Mouse (Mus musculus): ENCODE measurements around the gene Fam110a. TPM values are rescaled to one million over a fixed set of nuclear protein-coding genes. Genes with fewer than 3 reads are reported as not detected.
"Not testable (repeated sequence)": the region's sequence is repeated elsewhere in the genome, so short reads cannot be mapped to it uniquely, and the experiment has no call there.

The Fam110a gene
- total RNA-seq, 2 experiments from 2014 or later = 7.5 to 8.9 TPM

GRCm38 (mm10) chr2:151998505-151998899, 18.5 kb upstream of the Fam110a start:
- DNase-seq (ENCODE audit: low spot score in 2 of 2) = no peak
- intact Hi-C loops (cut with DNase I) = no loop called here

GRCm38 (mm10) chr2:151997776-151998504, 17.9 kb upstream of the Fam110a start:
- intact Hi-C loops (cut with DNase I) = no loop called here
- no peak for DNase-seq (ENCODE audit: low spot score in 2 of 2)

DNA sequence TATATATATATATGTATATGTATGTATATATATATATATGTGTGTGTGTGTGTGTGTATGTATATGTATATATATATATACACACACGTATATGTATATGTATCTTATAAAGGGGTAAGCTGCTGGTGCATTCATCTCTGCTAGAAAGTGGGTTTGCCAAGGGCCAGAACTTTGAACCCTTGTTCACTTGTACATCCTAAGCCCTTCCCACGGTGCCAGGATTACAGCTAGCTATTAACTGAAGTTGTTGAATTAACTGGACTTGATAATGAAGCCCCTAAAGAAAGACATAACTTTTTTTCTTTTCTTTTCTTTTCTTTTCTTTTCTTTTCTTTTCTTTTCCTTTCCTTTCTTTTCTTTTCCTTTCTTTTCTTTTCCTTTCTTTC, 17.2 kb upstream of the Fam110a start:
- DNase-seq (ENCODE audit: low spot score in 2 of 2); intact Hi-C loops (cut with DNase I): not testable (repeated sequence)

DNA sequence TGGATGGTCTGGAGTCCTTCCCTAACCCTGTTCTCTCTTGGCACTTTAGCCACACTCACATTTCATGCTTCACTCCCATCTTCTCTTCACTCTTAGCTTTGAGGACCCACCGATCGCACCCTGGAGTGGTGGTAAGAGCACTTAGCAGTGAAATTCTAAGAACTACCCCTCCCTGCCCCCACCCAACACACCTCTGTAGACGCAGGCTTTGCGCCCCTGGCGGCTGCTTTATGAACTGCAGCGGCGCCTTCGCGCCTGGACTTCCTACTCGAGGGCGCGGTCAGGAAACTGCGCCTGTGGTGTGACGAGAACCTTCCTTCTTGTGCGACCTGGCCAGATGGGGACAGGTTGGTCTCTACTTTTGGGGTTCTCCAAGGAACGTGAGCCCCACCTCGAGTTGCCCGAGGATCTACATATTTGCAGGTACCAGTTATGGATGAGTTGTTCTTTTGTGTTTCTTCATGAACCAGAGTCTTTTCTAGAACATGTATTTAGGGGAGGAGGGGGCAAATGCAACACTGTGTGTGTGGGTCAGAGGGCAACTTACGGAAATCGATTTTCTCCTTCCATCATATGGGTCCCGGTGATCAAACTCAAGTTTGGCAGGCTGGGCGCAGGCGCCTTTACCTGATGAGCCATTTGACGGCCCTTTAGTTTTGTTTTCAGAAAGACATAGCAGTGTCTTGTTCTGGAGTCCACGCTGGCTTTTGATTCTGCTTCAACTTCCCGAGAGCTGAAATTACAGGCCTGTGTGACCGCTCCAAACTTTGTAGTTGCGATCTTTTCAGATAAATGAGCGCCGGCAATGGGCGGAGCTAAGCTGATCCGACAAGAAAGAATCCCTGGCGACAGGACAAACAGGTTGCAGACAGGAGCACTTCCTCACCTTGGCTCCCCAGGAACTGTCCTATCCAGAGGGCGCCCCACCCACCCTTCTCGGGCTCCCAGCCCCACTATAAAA, 16.5 kb upstream of the Fam110a start, which contains the start of gene Slc52a3:
Slc52a3 (plus strand) TSS at position 283 of the 961 bp plus-strand sequence.
- peak; percentile 72 to 78 for DNase-seq (ENCODE audit: low spot score in 2 of 2)
- intact Hi-C loops (cut with DNase I) = no loop called here

DNA sequence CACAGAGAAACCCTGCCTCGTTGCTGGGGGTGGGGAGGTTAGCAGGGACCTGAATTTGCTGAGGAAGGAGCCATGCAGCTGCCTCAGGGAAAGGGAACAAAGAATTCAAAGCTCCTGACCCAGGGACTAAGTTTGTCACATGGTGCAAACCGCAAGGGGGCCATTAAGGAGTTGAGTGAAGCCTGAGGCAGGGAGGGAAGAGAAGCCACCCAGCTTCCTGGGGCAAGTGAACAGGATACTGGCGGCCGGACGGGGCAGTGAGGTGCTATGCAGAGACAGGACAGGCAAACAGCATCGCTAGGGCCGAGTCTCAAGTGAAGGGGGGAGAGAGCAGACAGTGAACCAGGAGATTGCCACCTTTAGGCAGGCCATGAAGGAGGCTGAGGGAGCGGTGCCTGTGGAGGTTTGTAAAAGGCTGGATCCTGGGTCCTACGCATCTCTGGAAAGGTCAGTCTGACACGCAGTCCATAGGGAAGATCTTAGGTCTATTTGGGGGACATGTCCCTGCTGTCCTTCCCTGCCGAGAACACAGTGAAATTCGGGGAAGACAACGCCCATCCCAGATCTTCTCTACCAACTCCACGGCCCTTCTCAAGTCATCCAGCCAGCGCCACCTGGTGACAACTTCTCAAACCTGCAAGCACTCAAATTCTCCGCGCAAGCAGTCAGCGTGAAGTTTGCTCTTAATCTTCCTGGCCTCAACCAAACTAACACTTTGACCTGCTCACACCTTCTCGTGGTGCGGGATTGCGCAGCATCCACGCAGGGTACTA, 14.5 kb upstream of the Fam110a start:
- peak; percentile 55 to 78 for DNase-seq (ENCODE audit: low spot score in 2 of 2)
- intact Hi-C loops (cut with DNase I) = loop anchor here (1.0 to 5.0 kb wide), 3 partner anchors 52 to 247 kb away; no protein-coding TSS in a partner anchor

GRCm38 (mm10) chr2:151991446-151991845, 11.4 kb upstream of the Fam110a start:
- intact Hi-C loops (cut with DNase I) = loop anchor here (5.0 kb wide), 2 partner anchors 49 to 244 kb away; no protein-coding TSS in a partner anchor
- no peak for DNase-seq (ENCODE audit: low spot score in 2 of 2)

- no peak for DNase-seq (ENCODE audit: low spot score in 2 of 2)
- intact Hi-C loops (cut with DNase I) = loop anchor here (5.0 kb wide), 2 partner anchors 49 to 244 kb away; no protein-coding TSS in a partner anchor
These were observed 11.0 kb upstream of the Fam110a start for GRCm38 (mm10) chr2:151990985-151991394.

GRCm38 (mm10) chr2:151988978-151989377, 9.0 kb upstream of the Fam110a start:
- intact Hi-C loops (cut with DNase I) = no loop called here
- DNase-seq (ENCODE audit: low spot score in 2 of 2) = no peak

DNA sequence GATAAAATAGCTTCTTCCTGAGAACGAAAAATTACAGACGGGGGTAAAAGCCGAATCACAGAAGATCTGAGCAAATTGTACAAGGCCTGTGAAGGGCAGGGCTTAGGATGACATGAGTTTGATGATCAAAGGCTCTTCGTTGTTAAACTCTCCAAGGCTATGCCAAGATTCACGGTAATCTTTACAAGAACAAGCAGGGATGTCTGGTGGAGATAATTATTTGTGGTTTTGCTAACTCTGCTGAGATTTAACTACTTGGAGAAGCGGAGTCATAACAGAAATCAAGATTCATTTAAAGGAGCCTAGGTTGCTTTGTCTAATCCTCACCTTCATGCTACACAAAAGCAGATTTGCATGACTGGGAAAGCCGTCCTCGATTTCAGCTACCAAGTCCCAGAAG, 6.9 kb upstream of the Fam110a start:
- intact Hi-C loops (cut with DNase I) = no loop called here
- no peak for DNase-seq (ENCODE audit: low spot score in 2 of 2)

DNA sequence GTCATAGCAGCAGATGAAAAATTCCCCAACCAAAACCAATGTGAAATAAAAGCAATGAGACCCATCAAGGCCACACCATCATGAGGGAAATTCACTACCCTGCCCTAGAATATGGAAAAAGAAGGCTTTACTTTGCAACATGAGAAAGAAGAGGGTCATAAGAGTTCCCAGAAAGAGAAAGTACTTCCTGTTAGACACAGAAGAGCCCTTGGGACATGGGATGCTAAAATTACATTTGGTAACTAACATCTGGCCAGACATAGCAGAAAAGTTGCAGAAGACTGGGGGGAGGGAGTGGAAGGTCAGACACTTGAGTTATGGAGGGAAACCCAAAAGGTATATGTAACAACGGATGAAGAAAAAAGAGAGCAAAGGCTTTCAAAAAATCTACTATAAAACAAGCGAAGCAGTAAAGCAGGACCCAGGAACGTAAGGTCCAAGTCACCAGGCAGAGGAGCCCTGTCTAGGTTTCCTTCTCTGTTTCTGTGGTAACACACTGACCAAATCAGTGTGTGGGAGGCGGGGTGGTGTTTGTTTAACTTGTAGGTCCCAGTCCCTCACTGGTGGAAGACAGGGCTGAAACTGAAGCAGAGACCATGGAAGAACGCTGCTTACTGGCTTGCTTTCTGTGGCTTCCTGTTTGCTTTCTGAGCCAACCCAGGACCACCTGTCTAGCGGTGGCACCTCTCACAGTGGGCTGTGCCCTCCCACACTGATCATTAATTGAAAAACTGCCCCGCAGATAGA, 5.6 kb upstream of the Fam110a start:
- intact Hi-C loops (cut with DNase I) = no loop called here
- no peak for DNase-seq (ENCODE audit: low spot score in 2 of 2)

GRCm38 (mm10) chr2:151984019-151984418, 4.0 kb upstream of the Fam110a start:
- no peak for DNase-seq (ENCODE audit: low spot score in 2 of 2)
- intact Hi-C loops (cut with DNase I) = no loop called here

DNA sequence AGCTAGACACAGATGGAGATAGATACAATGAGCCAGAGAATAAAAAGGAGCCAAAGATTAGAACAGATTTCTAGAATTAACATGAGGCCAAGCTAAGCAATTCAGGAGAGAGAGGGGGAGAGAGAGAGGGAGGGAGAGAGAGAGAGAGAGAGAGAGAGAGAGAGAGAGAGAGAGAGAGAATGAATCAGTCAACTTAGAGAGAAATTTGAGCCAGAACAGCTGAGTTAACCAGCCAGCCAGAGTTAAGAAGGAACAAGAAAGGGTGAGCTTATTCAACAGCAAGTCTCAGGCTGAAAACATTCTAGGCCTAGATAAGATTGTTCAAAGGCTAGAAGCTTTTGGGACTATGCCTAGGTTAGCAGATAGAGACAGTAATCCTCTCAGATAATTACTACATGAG, 2.5 kb upstream of the Fam110a start:
- intact Hi-C loops (cut with DNase I) = no loop called here

DNA sequence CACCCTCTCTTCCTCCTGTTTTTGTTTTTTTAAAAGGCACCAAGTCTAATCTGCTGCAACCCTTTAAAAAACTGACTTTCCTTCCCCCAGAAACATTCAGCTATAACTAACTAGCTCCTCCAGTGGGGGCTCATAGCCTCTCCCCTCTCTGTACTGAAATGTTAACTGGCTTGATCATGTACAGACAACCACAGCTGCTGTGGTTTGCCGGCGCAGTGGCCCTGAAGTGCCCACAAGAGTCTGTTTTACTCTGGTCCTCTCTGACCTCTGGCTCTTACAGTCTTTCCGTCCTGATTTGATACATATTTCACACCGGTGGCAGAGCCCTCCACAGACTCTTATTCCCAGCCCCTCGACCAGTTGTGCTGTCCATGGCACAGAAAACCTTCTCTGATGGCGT, 1.2 kb upstream of the Fam110a start:
- intact Hi-C loops (cut with DNase I) = no loop called here

More for the DNA sequence above, 2.5 kb upstream of the Fam110a start:
- DNase-seq (ENCODE audit: low spot score in 2 of 2) = no peak

GRCm38 (mm10) chr2:151980355-151980693, 305 bp upstream of the Fam110a start:
- intact Hi-C loops (cut with DNase I) = no loop called here

More for the DNA sequence above, 1.2 kb upstream of the Fam110a start:
- DNase-seq (ENCODE audit: low spot score in 2 of 2) = no peak

GRCm38 (mm10) chr2:151978494-151978893, 1.5 kb downstream of the Fam110a start:
- no peak for DNase-seq (ENCODE audit: low spot score in 2 of 2)
- intact Hi-C loops (cut with DNase I) = no loop called here

More at GRCm38 (mm10) chr2:151980355-151980693, 305 bp upstream of the Fam110a start:
- DNase-seq (ENCODE audit: low spot score in 2 of 2) = no peak

DNA sequence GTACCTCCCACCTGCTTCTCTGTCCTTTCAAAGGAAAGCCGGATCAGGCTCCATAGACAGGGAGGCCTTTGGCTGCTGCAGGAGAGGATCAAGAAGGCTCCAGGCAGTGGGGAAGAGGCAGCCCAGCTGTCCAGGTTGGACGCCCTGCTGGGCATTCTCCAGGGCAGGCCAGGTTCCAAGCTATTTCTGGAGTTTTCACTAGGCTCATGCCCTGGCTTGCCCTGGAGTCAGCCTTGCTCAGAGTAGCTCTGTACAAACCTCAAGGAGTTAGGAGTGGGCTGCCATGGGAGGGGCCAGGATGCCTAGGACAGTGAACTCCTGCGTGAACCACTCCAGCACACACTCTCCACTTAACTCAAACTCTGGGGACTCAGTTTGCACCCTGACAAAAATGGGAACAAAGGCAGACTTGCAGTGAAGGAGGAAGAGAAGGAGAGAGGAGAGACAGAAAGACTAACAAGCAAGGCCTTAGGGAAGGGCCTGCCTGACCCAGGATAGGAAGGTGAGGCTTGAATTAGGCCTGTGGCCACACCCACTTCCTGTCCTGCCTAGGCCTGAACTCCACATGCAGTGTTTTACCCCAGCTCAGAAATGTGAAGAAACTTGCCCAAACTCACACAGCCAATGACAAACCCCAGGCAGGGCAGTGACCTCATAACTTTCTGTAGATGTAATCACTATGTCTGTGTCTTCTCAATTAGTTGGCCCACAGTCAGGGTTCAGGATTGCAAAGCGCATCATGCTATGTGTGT, 2.2 kb downstream of the Fam110a start:
- intact Hi-C loops (cut with DNase I) = no loop called here
- DNase-seq (ENCODE audit: low spot score in 2 of 2) = no peak

DNA sequence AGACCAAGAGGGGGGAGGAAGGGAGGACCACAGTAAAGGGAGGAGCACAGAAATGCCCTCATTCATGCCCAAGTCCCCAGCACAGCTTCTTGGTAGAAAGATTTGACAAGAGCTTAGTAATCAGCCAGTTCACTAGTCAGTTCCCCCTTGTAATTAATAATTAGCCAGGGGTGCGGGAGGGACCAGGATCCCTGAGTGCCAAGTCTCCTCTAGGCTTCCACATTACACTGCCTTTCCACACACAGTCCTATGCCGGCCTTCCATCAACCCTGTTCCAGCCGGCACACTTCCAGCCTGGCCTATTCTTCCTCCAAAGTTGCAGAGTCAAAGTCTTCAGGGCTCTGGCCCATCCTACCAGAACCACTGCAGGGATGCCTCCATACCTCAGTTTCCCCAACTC, 4.0 kb downstream of the Fam110a start:
- intact Hi-C loops (cut with DNase I) = no loop called here
- DNase-seq (ENCODE audit: low spot score in 2 of 2) = no peak

DNA sequence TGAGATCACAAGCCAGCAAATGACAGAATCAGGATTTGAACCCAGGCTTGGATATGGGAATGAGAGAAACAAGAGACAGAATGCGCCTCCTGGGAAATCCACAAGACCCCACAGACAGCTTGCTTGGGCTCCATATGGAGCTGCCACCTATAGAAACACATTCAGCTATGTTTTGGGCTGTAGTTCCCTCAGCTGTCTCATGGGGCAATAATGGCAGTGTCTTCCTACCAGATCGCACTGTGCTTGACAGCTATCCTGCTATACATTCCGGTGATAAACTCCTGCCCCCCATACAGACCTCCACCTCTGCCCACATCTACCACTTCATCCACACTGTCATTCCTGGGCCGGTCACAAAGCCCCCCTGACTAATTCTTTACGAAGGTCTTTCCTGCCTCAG, 4.7 kb downstream of the Fam110a start:
- no peak for DNase-seq (ENCODE audit: low spot score in 2 of 2)
- intact Hi-C loops (cut with DNase I) = no loop called here
